Mouse (Mus musculus) CH12.LX (cell line): ENCODE data around the gene Tbck. TPM values are rescaled to one million over a fixed set of nuclear protein-coding genes. Genes with fewer than 3 reads are reported as not detected.

ENCODE experiments used
- DNase-seq: peaks from one replicate; pipeline ENCODE4 v3.0.0-alpha.2; 2013; ENCODE audit errors: extremely low read depth
- H3K27ac ChIP-seq: 2 replicates; pipeline ENCODE4 v1.5.1; 2012; ENCODE audit warnings: low read depth, mild to moderate bottlenecking, control low read depth, moderate library complexity; ENCODE audit not compliant: insufficient read depth
- H3K27me3 ChIP-seq: replicated peaks from 2 replicates; pipeline ENCODE3; 2012; ENCODE audit warnings: inconsistent platforms
- H3K36me3 ChIP-seq, 2 experiments: replicated peaks in 1 of 2; 2 replicates each; pipeline versions ENCODE3 to v1.6.1; 2012; ENCODE audit warnings: inconsistent platforms in 1 of 2, low read length in 1 of 2, mild to moderate bottlenecking in 1 of 2, mixed read lengths in 1 of 2, moderate library complexity in 1 of 2; ENCODE audit not compliant: control insufficient read depth in 1 of 2, insufficient read depth in 1 of 2
- H3K4me1 ChIP-seq, 2 experiments: 2 replicates each; pipeline ENCODE4 v1.6.1; 2012; ENCODE audit warnings: inconsistent platforms in 1 of 2, moderate library complexity in 1 of 2; ENCODE audit not compliant: insufficient read depth in 2 of 2, control insufficient read depth in 1 of 2
- H3K4me2 ChIP-seq: 2 replicates; pipeline ENCODE4 v1.6.1; 2012; ENCODE audit warnings: low read depth, mild to moderate bottlenecking, control low read depth; ENCODE audit not compliant: poor library complexity, insufficient read depth, severe bottlenecking
- H3K4me3 ChIP-seq, 3 experiments: fragments of 150-350 bp in 1 of 3; sonication (generic) in 1 of 3; replicated peaks in 1 of 3; 2 replicates each; pipeline versions ENCODE3 to v1.5.1; 2011 to 2012; ENCODE audit warnings: low read depth in 2 of 3, low read length in 2 of 3, mild to moderate bottlenecking in 2 of 3, moderate library complexity in 2 of 3, control low read depth in 1 of 3, improper control_type of control experiment in 1 of 3, inconsistent platforms in 1 of 3, mixed read lengths in 1 of 3; ENCODE audit not compliant: poor library complexity in 1 of 3
- H3K79me2 ChIP-seq: replicated peaks from 2 replicates; pipeline ENCODE4 v1.6.1; 2012; ENCODE audit warnings: mild to moderate bottlenecking, moderate library complexity; ENCODE audit not compliant: control insufficient read depth, poor library complexity, insufficient read depth, severe bottlenecking; ENCODE audit errors: extremely low read depth
- H3K9ac ChIP-seq: 2 replicates; pipeline ENCODE4 v1.6.1; 2012; ENCODE audit warnings: low read depth, mild to moderate bottlenecking, control low read depth, moderate library complexity; ENCODE audit not compliant: insufficient read depth
- H3K9me3 ChIP-seq: replicated peaks from 2 replicates; pipeline ENCODE3; 2012; ENCODE audit warnings: low read length, inconsistent platforms, mixed read lengths
- CHD1 ChIP-seq: IDR thresholded peaks from 2 replicates; pipeline ENCODE4 v1.6.1; 2012; ENCODE audit warnings: low read depth, low read length, improper control_type of control experiment, inconsistent platforms
- CTCF ChIP-seq, 2 experiments: IDR thresholded peaks in 1 of 2; conservative IDR thresholded peaks in 1 of 2; 2 replicates each; pipeline ENCODE4 v1.5.1; 2011 to 2012; ENCODE audit warnings: low read depth in 2 of 2, low read length in 2 of 2, improper control_type of control experiment in 1 of 2, inconsistent platforms in 1 of 2, mild to moderate bottlenecking in 1 of 2, moderate library complexity in 1 of 2
- E2F4 ChIP-seq: IDR thresholded peaks from 2 replicates; pipeline ENCODE4 v1.6.1; 2011; ENCODE audit warnings: low read depth, low read length, improper control_type of control experiment; ENCODE audit not compliant: insufficient replicate concordance
- HCFC1 ChIP-seq: IDR thresholded peaks from 2 replicates; pipeline ENCODE4 v1.6.1; 2012; ENCODE audit warnings: low read depth, mild to moderate bottlenecking, inconsistent platforms, low read length, improper control_type of control experiment
- IRF4 ChIP-seq: IDR thresholded peaks from 2 replicates; pipeline ENCODE4 v1.6.1; 2014; ENCODE audit warnings: low read depth, mild to moderate bottlenecking, inconsistent platforms, low read length, improper control_type of control experiment
- JUN ChIP-seq: IDR thresholded peaks from 2 replicates; pipeline ENCODE4 v1.6.1; 2011; ENCODE audit warnings: low read depth, mild to moderate bottlenecking, low read length, improper control_type of control experiment, moderate library complexity; ENCODE audit not compliant: insufficient read depth
- KAT2A ChIP-seq: IDR thresholded peaks from 2 replicates; pipeline ENCODE4 v1.6.1; 2012; ENCODE audit warnings: low read length, improper control_type of control experiment, inconsistent platforms; ENCODE audit not compliant: insufficient replicate concordance
- MAFK ChIP-seq: IDR thresholded peaks from 2 replicates; pipeline ENCODE4 v1.6.1; 2011; ENCODE audit warnings: low read length, improper control_type of control experiment; ENCODE audit not compliant: insufficient replicate concordance
- MAZ ChIP-seq: IDR thresholded peaks from 2 replicates; pipeline ENCODE4 v1.6.1; 2012; ENCODE audit warnings: low read depth, mild to moderate bottlenecking, inconsistent platforms, low read length, improper control_type of control experiment, moderate library complexity
- MEF2A ChIP-seq: IDR thresholded peaks from 2 replicates; pipeline ENCODE4 v1.6.1; 2014; ENCODE audit warnings: low read depth, mild to moderate bottlenecking, inconsistent platforms, low read length, improper control_type of control experiment, borderline replicate concordance
- MYC ChIP-seq: IDR thresholded peaks from 2 replicates; pipeline ENCODE4 v1.6.1; 2011; ENCODE audit warnings: low read depth, mild to moderate bottlenecking, improper control_type of control experiment, low read length
- NELFE ChIP-seq: IDR thresholded peaks from 2 replicates; pipeline ENCODE4 v1.6.1; 2011; ENCODE audit warnings: low read depth, low read length, improper control_type of control experiment
- POLR2A ChIP-seq: IDR thresholded peaks from 2 replicates; pipeline ENCODE4 v1.6.1; 2011; ENCODE audit warnings: low read depth, mild to moderate bottlenecking, improper control_type of control experiment, low read length
- RAD21 ChIP-seq: IDR thresholded peaks from 2 replicates; pipeline ENCODE4 v1.6.1; 2011; ENCODE audit warnings: low read depth, mild to moderate bottlenecking, low read length, improper control_type of control experiment, moderate library complexity
- TCF12 ChIP-seq: IDR thresholded peaks from 2 replicates; pipeline ENCODE4 v1.6.1; 2014; ENCODE audit warnings: low read depth, mild to moderate bottlenecking, inconsistent platforms, low read length, improper control_type of control experiment
- UBTF ChIP-seq: IDR thresholded peaks from 2 replicates; pipeline ENCODE4 v1.6.1; 2012; ENCODE audit warnings: low read depth, mild to moderate bottlenecking, inconsistent platforms, low read length, improper control_type of control experiment, moderate library complexity
- USF1 ChIP-seq: IDR thresholded peaks from 2 replicates; pipeline ENCODE4 v1.6.1; 2014; ENCODE audit warnings: low read depth, mild to moderate bottlenecking, inconsistent platforms, low read length, improper control_type of control experiment
- ZC3H11A ChIP-seq: IDR thresholded peaks from 2 replicates; pipeline ENCODE4 v1.6.1; 2012; ENCODE audit warnings: low read depth, mild to moderate bottlenecking, inconsistent platforms, low read length, improper control_type of control experiment
- ZKSCAN1 ChIP-seq: IDR thresholded peaks from 2 replicates; pipeline ENCODE4 v1.6.1; 2012; ENCODE audit warnings: low read depth, inconsistent platforms, low read length, improper control_type of control experiment, borderline replicate concordance
- ZNF384 ChIP-seq: IDR thresholded peaks from 2 replicates; pipeline ENCODE4 v1.6.1; 2012; ENCODE audit warnings: low read depth, low read length, improper control_type of control experiment, inconsistent platforms
- dilution Hi-C: fragments of 300-500 bp; cut with MboI; formaldehyde crosslinking; loops from 2 replicates; pipeline ENCODE4 v1.14.3; 2020; ENCODE audit warnings: low sequenced_read_pairs; ENCODE audit not compliant: extremely low pct_unique_long_range_greater_than_20kb, extremely low pct_ligation_motif_present
- in situ Hi-C: fragments of 300-500 bp; cut with MboI; formaldehyde crosslinking; loops from 3 replicates; pipeline ENCODE4 v1.14.3; 2019; ENCODE audit warnings: low sequenced_read_pairs, low pct_ligation_motif_present, low pct_unique_long_range_greater_than_20kb, mixed read lengths
- polyA plus RNA-seq: library from polyadenylated mRNA; unstranded; fragments of >175 nt; gene quantifications from 2 replicates; pipeline ENCODE4 v1.2.1, GENCODE M21; 2012; ENCODE audit warnings: low read depth; ENCODE audit not compliant: insufficient read length
- total RNA-seq, 2 experiments: library from RNA; depleted of rRNA; stranded (reverse); fragments of 300-350 nt in 1 of 2; fragments of >200 nt in 1 of 2; gene quantifications; 2 replicates each; pipeline ENCODE4 v1.2.3; 2012 to 2014

The Tbck gene
- total and polyA plus RNA-seq, 3 experiments, result 9.2 to 18.7 (median 14.5) TPM

- Histone ChIP-seq H3K4me2 (no peak overlapping the region), H3K9me3 (no peaks in the 10 kb centered on the region), H3K4me1 (peaks cover 0 to 7% of the 10 kb centered on the region in 2 experiments; a peak in 1 of 4 replicates), H3K36me3 (peaks cover 3 to 25% of the 10 kb centered on the region in 2 experiments), H3K27ac (no peak overlapping the region), H3K27me3 (no peaks in the 10 kb centered on the region), H3K4me3 (no peak overlapping the region), H3K79me2 (no peaks in the 10 kb centered on the region), H3K9ac (no peak overlapping the region)
- DNase-seq, result no peak
- no peak for TF ChIP-seq CTCF (conservative IDR thresholded peaks at IDR 0.05 in 1 of 2, IDR thresholded peaks at IDR 0.05 in 1 of 2; ENCODE audit: low read depth in 2 of 2, low read length in 2 of 2)
- TF ChIP-seq MEF2A, result no peak
- TF ChIP-seq ZC3H11A, result no peak
- no peak for TF ChIP-seq CHD1
- no peak for TF ChIP-seq JUN
- no peak for TF ChIP-seq RAD21
- TF ChIP-seq USF1, result no peak
- no peak for TF ChIP-seq TCF12
- TF ChIP-seq ZNF384, result no peak
- TF ChIP-seq POLR2A, result no peak
- TF ChIP-seq NELFE, result no peak
- TF ChIP-seq MAZ, result no peak
- no peak for TF ChIP-seq E2F4
- no peak for TF ChIP-seq ZKSCAN1
- dilution Hi-C loops, result no loop called here
- in situ Hi-C loops, result no loop called here
These were observed 92.7 kb downstream of the Tbck start for GRCm38 (mm10) chr3:132776686-132777085.

GRCm38 (mm10) chr3:132781103-132781502 lies 97.2 kb downstream of the Tbck start:
- H3K27me3 ChIP-seq, result no peaks in the 10 kb centered on the region
- H3K36me3 ChIP-seq, result peaks cover 5 to 29% of the 10 kb centered on the region in 2 experiments
- H3K27ac ChIP-seq, result no peak overlapping the region
- H3K79me2 ChIP-seq, result no peaks in the 10 kb centered on the region
- H3K4me2 ChIP-seq, result no peak overlapping the region
- H3K9ac ChIP-seq, result no peak overlapping the region
- no peaks in the 10 kb centered on the region for H3K9me3 ChIP-seq
- in situ Hi-C loops (no loop called here), dilution Hi-C loops (no loop called here)
- TF ChIP-seq MAFK (no peak), ZC3H11A (no peak), UBTF (no peak), CHD1 (no peak), KAT2A (no peak), RAD21 (no peak), USF1 (no peak), IRF4 (no peak), NELFE (no peak), ZKSCAN1 (no peak), MAZ (no peak), MYC (no peak), HCFC1 (no peak)
- DNase-seq, result no peak
- H3K4me3 ChIP-seq, result no peak overlapping the region
- H3K4me1 ChIP-seq, result peaks cover 0 to 7% of the 10 kb centered on the region in 2 experiments; a peak in 1 of 4 replicates
